Comparison of ENCODE assay signal across 11 mouse cellular contexts in the genomic region with DNA sequence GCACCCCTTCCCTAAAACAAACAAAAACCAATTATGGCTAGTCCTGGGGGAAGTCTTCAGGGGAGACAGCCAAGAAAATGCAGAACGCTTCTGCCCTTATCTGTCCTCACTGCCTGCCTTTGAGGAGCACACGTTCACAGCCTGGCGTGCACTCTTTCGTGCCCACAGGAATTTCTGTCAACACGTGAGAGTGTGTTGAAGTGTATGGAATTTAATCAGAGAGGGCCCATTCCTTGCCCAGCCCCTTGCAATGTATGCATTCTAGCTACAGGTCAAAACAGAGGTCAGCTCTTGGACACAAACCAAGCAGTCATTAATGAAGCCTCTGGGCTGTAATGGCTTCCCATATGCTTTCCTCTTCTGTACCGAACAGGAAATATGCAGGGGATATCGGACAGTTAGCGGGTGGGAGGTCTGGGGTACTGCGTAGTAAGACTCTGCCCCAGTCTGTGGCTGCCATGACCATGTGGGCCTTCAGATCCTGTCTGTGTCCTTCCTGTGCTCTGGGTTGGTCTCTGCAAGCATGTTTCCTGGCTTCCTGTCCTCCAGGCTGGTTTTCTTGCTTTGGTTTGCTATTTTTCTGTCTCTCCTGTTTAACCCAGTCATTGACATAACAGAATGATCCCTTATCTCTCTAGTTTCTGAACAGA.
DNase-seq lines count a peak whose midpoint lies in the region; ATAC-seq and TF ChIP-seq lines count a peak whose summit lies in the region.
"Had no signal": no experiment of that assay in that cellular context is flagged by ENCODE, and none has a peak within 500 bp of the region (broad histone marks: within the 10 kb centered on the region; RNA-seq: fewer than 3 reads in every experiment).

No protein-coding gene starts in this region.

- no peaks in the 10 kb centered on the region for H3K9me3 ChIP-seq in heart, embryonic 15.5 days (replicated peaks)
- H3K9me3 ChIP-seq in midbrain, embryonic 14.5 days (ENCODE audit: control insufficient read depth, low read length), result no peaks in the 10 kb centered on the region
- no peaks in the 10 kb centered on the region for H3K9me3 ChIP-seq in midbrain, embryonic 11.5 days (ENCODE audit: control insufficient read depth, low read length)
- no peaks in the 10 kb centered on the region for H3K9me3 ChIP-seq in liver, postnatal 0 days (ENCODE audit: low read length)

- H3K79me2 ChIP-seq in heart, adult 2 months (replicated peaks; ENCODE audit: control insufficient read depth, insufficient read depth, low read length), result no peaks in the 10 kb centered on the region

- no peak for TF ChIP-seq POLR2A in heart, adult 2 months (IDR thresholded peaks at IDR 0.05; ENCODE audit: insufficient read depth, low read depth, low read length)

- H3K4me3 ChIP-seq in heart, embryonic 15.5 days, result no peak overlapping the region
- no peak overlapping the region for H3K4me3 ChIP-seq in heart, adult 2 months
- no peak overlapping the region for H3K4me3 ChIP-seq in midbrain, embryonic 14.5 days (replicated peaks; ENCODE audit: low read depth, low read length)
- H3K4me3 ChIP-seq in midbrain, embryonic 11.5 days (ENCODE audit: low read depth, low read length), result no peak overlapping the region
- H3K4me3 ChIP-seq in liver, postnatal 0 days (ENCODE audit: low read depth, low read length), result no peak overlapping the region
- H3K4me3 ChIP-seq: myocyte had no signal

- no peak for TF ChIP-seq EP300 in heart, adult 2 months (IDR thresholded peaks at IDR 0.05; ENCODE audit: insufficient read depth, low read depth, low read length)
- no peak for TF ChIP-seq EP300 in liver, postnatal 0 days (IDR thresholded peaks at IDR 0.05; ENCODE audit: low read depth)

- H3K27me3 ChIP-seq in heart, embryonic 15.5 days, result no peaks in the 10 kb centered on the region
- no peaks in the 10 kb centered on the region for H3K27me3 ChIP-seq in heart, adult 2 months (ENCODE audit: control insufficient read depth, insufficient read depth, low read length)
- H3K27me3 ChIP-seq in midbrain, embryonic 14.5 days (ENCODE audit: control insufficient read depth, insufficient read depth, low read length), result no peaks in the 10 kb centered on the region
- no peaks in the 10 kb centered on the region for H3K27me3 ChIP-seq in midbrain, embryonic 11.5 days (ENCODE audit: control insufficient read depth, insufficient read depth, low read length)
- H3K27me3 ChIP-seq in liver, postnatal 0 days (ENCODE audit: insufficient read depth, low read length), result no peaks in the 10 kb centered on the region

- intact Hi-C loops in heart, adult 2 months (cut with DNase I), result no loop called here

- peak overlapping the region; percentile 80 for H3K27ac ChIP-seq in heart, embryonic 15.5 days
- no peak overlapping the region for H3K27ac ChIP-seq in heart, adult 2 months
- H3K27ac ChIP-seq in midbrain, embryonic 14.5 days (replicated peaks; ENCODE audit: low read depth, low read length), result 0 out of 2 replicates have a peak overlapping the region, but pooled peaks have one; percentile 20
- H3K27ac ChIP-seq in midbrain, embryonic 11.5 days (ENCODE audit: low read depth, low read length), result no peak overlapping the region
- H3K27ac ChIP-seq in liver, postnatal 0 days (ENCODE audit: low read depth), result 0 out of 2 replicates have a peak overlapping the region, but pooled peaks have one; percentile 35

- peak; percentile 88 for ATAC-seq in heart, embryonic 15.5 days (replicated peaks; ENCODE audit: insufficient number of reproducible peaks, insufficient read depth, low FRiP score, low read depth)
- ATAC-seq in midbrain, embryonic 14.5 days (ENCODE audit: low FRiP score, low TSS enrichment), result no peak
- ATAC-seq in midbrain, embryonic 11.5 days (ENCODE audit: low FRiP score), result no peak
- no peak for ATAC-seq in liver, postnatal 0 days

- H3K4me1 ChIP-seq in heart, embryonic 15.5 days (replicated peaks), result peaks cover 41% of the 10 kb centered on the region
- H3K4me1 ChIP-seq in heart, adult 2 months (ENCODE audit: control insufficient read depth, insufficient read depth, low read length), result peaks cover 2% of the 10 kb centered on the region
- 0 out of 2 replicates have a peak, but pooled peaks cover 4% of the 10 kb centered on the region for H3K4me1 ChIP-seq in midbrain, embryonic 14.5 days (ENCODE audit: control insufficient read depth, insufficient read depth, low read length)
- H3K4me1 ChIP-seq in midbrain, embryonic 11.5 days (ENCODE audit: control insufficient read depth, insufficient read depth, low read length), result 0 out of 2 replicates have a peak, but pooled peaks cover 2% of the 10 kb centered on the region
- peaks cover 23% of the 10 kb centered on the region for H3K4me1 ChIP-seq in liver, postnatal 0 days (ENCODE audit: insufficient read depth)

- 11% methylated on average over 9 of the region's 9 CpGs for WGBS in heart, embryonic 15.5 days
- 29% methylated on average over 9 of the region's 9 CpGs for WGBS in heart, adult 2 months
- WGBS in midbrain, embryonic 14.5 days, result 73% methylated on average over 9 of the region's 9 CpGs
- WGBS in midbrain, embryonic 11.5 days, result 74% methylated on average over 9 of the region's 9 CpGs
- 42% methylated on average over 9 of the region's 9 CpGs for WGBS in liver, postnatal 0 days (ENCODE audit: insufficient replicate concordance)

- H3K4me2 ChIP-seq in heart, embryonic 15.5 days, result 0 out of 2 replicates have a peak overlapping the region, but pooled peaks have one; percentile 7
- no peak overlapping the region for H3K4me2 ChIP-seq in midbrain, embryonic 14.5 days (ENCODE audit: low read length)
- no peak overlapping the region for H3K4me2 ChIP-seq in midbrain, embryonic 11.5 days
- no peak overlapping the region; the same call in 1 of the 2 replicates for H3K4me2 ChIP-seq in liver, postnatal 0 days (ENCODE audit: low read depth, low read length)

- no peaks in the 10 kb centered on the region for H3K36me3 ChIP-seq in heart, embryonic 15.5 days
- H3K36me3 ChIP-seq in heart, adult 2 months (ENCODE audit: control insufficient read depth, insufficient read depth, low read length), result no peaks in the 10 kb centered on the region
- H3K36me3 ChIP-seq in midbrain, embryonic 14.5 days (ENCODE audit: control insufficient read depth, insufficient read depth, low read length), result no peaks in the 10 kb centered on the region
- H3K36me3 ChIP-seq in midbrain, embryonic 11.5 days (ENCODE audit: control insufficient read depth, insufficient read depth, low read length), result no peaks in the 10 kb centered on the region
- no peaks in the 10 kb centered on the region for H3K36me3 ChIP-seq in liver, postnatal 0 days (replicated peaks; ENCODE audit: insufficient read depth, low read length)

- H3K9ac ChIP-seq in heart, embryonic 15.5 days, result no peak overlapping the region
- H3K9ac ChIP-seq in heart, adult 2 months (ENCODE audit: low read depth, low read length), result no peak overlapping the region
- no peak overlapping the region for H3K9ac ChIP-seq in midbrain, embryonic 14.5 days (replicated peaks; ENCODE audit: low read length)
- H3K9ac ChIP-seq in midbrain, embryonic 11.5 days (ENCODE audit: low read length), result no peak overlapping the region
- no peak overlapping the region for H3K9ac ChIP-seq in liver, postnatal 0 days (replicated peaks)

- no peak for TF ChIP-seq CTCF in heart, adult 2 months (IDR thresholded peaks at IDR 0.05)
- no peak for TF ChIP-seq CTCF in liver, postnatal 0 days (IDR thresholded peaks at IDR 0.05; ENCODE audit: low read depth)

- no peak for DNase-seq in heart, adult 2 months
- no peak for DNase-seq in midbrain, embryonic 14.5 days
- DNase-seq in midbrain, embryonic 11.5 days (ENCODE audit: low spot score, missing footprints), result no peak
- DNase-seq in embryo, embryonic 10.5 days (ENCODE audit: low spot score), result peak; percentile 32
- DNase-seq in liver, postnatal 0 days, result no peak
- no peak for DNase-seq in adrenal gland, postnatal 4 days (ENCODE audit: low spot score in 2 of 2)
- DNase-seq in testis, postnatal 10 days (ENCODE audit: low spot score), result no peak
- DNase-seq: cerebellum, adult 9-10 months; kidney, adult 8-10 months had no signal

Comparison
In these comparisons a context has a peak if more than half of its experiments do, and no peak if none do; other contexts are left out.
1. H3K27ac ChIP-seq: peak in heart, embryonic 15.5 days (single experiment), midbrain, embryonic 14.5 days (single experiment) and liver, postnatal 0 days (single experiment); none in heart, adult 2 months (single experiment) and midbrain, embryonic 11.5 days (single experiment).